In the genomic region with DNA sequence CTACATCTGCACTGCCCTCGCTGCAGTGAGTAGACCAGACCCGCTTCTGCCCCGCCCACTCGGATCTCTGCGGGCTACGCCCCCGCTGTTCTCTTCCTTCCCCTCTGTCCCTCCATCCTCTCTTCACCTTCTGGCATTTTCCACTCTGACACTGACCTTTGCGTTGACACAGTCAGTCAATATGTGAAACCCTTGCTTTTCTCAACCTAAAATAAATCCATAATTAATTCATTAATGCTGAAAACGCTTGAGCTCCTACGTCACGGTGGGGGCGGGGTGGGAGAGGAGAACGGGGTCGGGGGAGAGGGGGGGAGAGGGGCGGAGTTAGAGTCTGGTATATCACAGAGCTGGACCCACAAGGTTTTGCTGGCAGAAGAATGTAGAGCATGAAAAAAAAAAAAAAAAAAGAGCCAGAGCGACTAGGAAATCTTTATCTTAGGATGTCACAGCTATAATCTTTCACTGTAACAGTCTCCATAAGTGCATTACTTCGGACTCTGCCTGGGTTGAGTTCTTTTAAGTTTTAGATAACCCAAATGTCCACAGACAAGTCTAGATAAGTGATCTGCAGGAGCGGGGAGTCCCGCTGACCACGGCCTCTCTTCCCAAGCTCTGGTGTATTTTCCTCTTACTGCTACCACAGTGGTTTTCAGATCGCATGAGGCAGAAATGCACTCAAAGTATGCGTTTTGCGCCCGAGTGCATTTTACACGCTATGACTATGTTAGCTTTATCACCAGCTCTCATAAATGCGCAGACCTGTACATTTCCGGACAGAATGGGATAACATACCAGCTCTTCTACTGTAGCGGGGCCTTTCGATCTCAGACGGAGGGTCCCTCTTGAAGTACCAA, we compare ENCODE assay signal across 8 mouse cellular contexts. TPM values are rescaled to one million over a fixed set of nuclear protein-coding genes. Genes with fewer than 3 reads are reported as not detected.
DNase-seq lines count a peak whose midpoint lies in the region; ATAC-seq and TF ChIP-seq lines count a peak whose summit lies in the region.

No protein-coding gene starts in this region.

- no peaks in the 10 kb centered on the region for H3K36me3 ChIP-seq in forebrain, postnatal 0 days (ENCODE audit: insufficient read depth)
- no peaks in the 10 kb centered on the region; the same call in 1 of the 2 replicates for H3K36me3 ChIP-seq in liver, embryonic 16.5 days (ENCODE audit: control insufficient read depth, insufficient read depth)
- no peaks in the 10 kb centered on the region for H3K36me3 ChIP-seq in stomach, postnatal 0 days (ENCODE audit: control insufficient read depth, insufficient read depth, low read length)

- H3K4me3 ChIP-seq in brown adipose tissue, adult 24 weeks (ENCODE audit: insufficient read depth, low read depth, low read length): peak overlapping the region; percentile 8; the same call in 1 of the 2 replicates
- H3K4me3 ChIP-seq in forebrain, postnatal 0 days (ENCODE audit: low read depth, low read length): peak overlapping the region; percentile 41
- peak overlapping the region; percentile 13; the same call in 1 of the 2 replicates for H3K4me3 ChIP-seq in liver, embryonic 16.5 days (ENCODE audit: low read depth, low read length)
- peak overlapping the region; percentile 25 for H3K4me3 ChIP-seq in stomach, postnatal 0 days (ENCODE audit: low read depth, low read length)

- H3K9ac ChIP-seq in forebrain, postnatal 0 days: peak overlapping the region; percentile 52
- H3K9ac ChIP-seq in liver, embryonic 16.5 days (ENCODE audit: low read depth, low read length): no peak overlapping the region
- no peak overlapping the region for H3K9ac ChIP-seq in stomach, postnatal 0 days (ENCODE audit: low read length)

- peak; percentile 19; the same call in 1 of the 2 replicates for ATAC-seq in forebrain, postnatal 0 days
- ATAC-seq in liver, embryonic 16.5 days (ENCODE audit: low read depth): no peak
- ATAC-seq in stomach, postnatal 0 days (ENCODE audit: low FRiP score, low TSS enrichment): no peak

- no peak overlapping the region for H3K27ac ChIP-seq in brown adipose tissue, adult 24 weeks (replicated peaks; ENCODE audit: low read depth, low read length)
- H3K27ac ChIP-seq in forebrain, postnatal 0 days (ENCODE audit: low read depth, low read length): no peak overlapping the region
- H3K27ac ChIP-seq in liver, embryonic 16.5 days (ENCODE audit: low read length): no peak overlapping the region
- no peak overlapping the region for H3K27ac ChIP-seq in stomach, postnatal 0 days (replicated peaks)

- H3K27me3 ChIP-seq in forebrain, postnatal 0 days (ENCODE audit: insufficient read depth, low read length): no peaks in the 10 kb centered on the region
- peaks cover 39% of the 10 kb centered on the region for H3K27me3 ChIP-seq in liver, embryonic 16.5 days (ENCODE audit: control insufficient read depth, insufficient read depth, low read depth, low read length)
- H3K27me3 ChIP-seq in stomach, postnatal 0 days (ENCODE audit: control insufficient read depth, insufficient read depth, low read length): no peaks in the 10 kb centered on the region

- TF ChIP-seq CTCF in forebrain, postnatal 0 days (IDR thresholded peaks at IDR 0.05; ENCODE audit: low read depth): no peak
- no peak for TF ChIP-seq CTCF in stomach, postnatal 0 days (IDR thresholded peaks at IDR 0.05; ENCODE audit: low read depth)

- peak; percentile 54 to 68 for DNase-seq in kidney, postnatal 4 days
- DNase-seq in kidney, adult 11 months: no peak
- peak; percentile 35 for DNase-seq in forebrain, postnatal 0 days
- no peak for DNase-seq in stomach, postnatal 0 days (ENCODE audit: low spot score)
- no peak for DNase-seq in gastrocnemius, postnatal 4 days (ENCODE audit: low spot score in 2 of 2)
- no peak for DNase-seq in kidney, postnatal 14 days

- peak overlapping the region; percentile 80 for H3K4me2 ChIP-seq in forebrain, postnatal 0 days (ENCODE audit: low read depth)
- H3K4me2 ChIP-seq in liver, embryonic 16.5 days (ENCODE audit: low read depth, low read length): peak overlapping the region; percentile 34
- H3K4me2 ChIP-seq in stomach, postnatal 0 days (replicated peaks; ENCODE audit: low read depth): peak overlapping the region; percentile 51

- 28% methylated on average over 30 of the region's 30 CpGs for WGBS in forebrain, postnatal 0 days
- 21% methylated on average over 30 of the region's 30 CpGs for WGBS in liver, embryonic 16.5 days (ENCODE audit: insufficient replicate concordance)
- WGBS in stomach, postnatal 0 days: 32% methylated on average over 30 of the region's 30 CpGs

- H3K4me1 ChIP-seq in brown adipose tissue, adult 24 weeks (ENCODE audit: control insufficient read depth, insufficient read depth, insufficient read length, low read length): peaks cover 6% of the 10 kb centered on the region; the same call in 1 of the 2 replicates
- peaks cover 11% of the 10 kb centered on the region for H3K4me1 ChIP-seq in forebrain, postnatal 0 days (ENCODE audit: insufficient read depth)
- H3K4me1 ChIP-seq in liver, embryonic 16.5 days (ENCODE audit: control insufficient read depth, low read depth, low read length): peaks cover 13% of the 10 kb centered on the region
- no peaks in the 10 kb centered on the region for H3K4me1 ChIP-seq in stomach, postnatal 0 days (replicated peaks; ENCODE audit: control insufficient read depth, insufficient read depth)

- no peaks in the 10 kb centered on the region for H3K9me3 ChIP-seq in forebrain, postnatal 0 days (ENCODE audit: low read length)
- no peaks in the 10 kb centered on the region for H3K9me3 ChIP-seq in liver, embryonic 16.5 days (replicated peaks; ENCODE audit: control insufficient read depth, low read length)
- no peaks in the 10 kb centered on the region for H3K9me3 ChIP-seq in stomach, postnatal 0 days (ENCODE audit: control insufficient read depth, low read length)

- TF ChIP-seq EP300 in stomach, postnatal 0 days (optimal IDR thresholded peaks at IDR 0.05): no peak

RNA-seq across cellular contexts. Expression of gene Gipc2, which starts 58.7 kb away (rescaled TPM):
- not detected in 2 replicates for polyA plus RNA-seq in brown adipose tissue, adult 24 weeks (2012; ENCODE audit: insufficient read depth, insufficient read length, missing spikeins)
- 12.0 and 13.9 TPM in 2 replicates for total RNA-seq in forebrain, postnatal 0 days (2014; rRNA removed)
- 5.1 and 6.3 TPM in 2 replicates for polyA plus RNA-seq in forebrain, postnatal 0 days (2015; fragmentation: Nextera tagmentation; extraction: Ambion mirVana)
- 17.8 and 19.7 TPM in 2 replicates for polyA plus RNA-seq in liver, embryonic 16.5 days (2015; fragmentation: Nextera tagmentation; extraction: Ambion mirVana)
- polyA plus RNA-seq in stomach, postnatal 0 days (2015; fragmentation: Nextera tagmentation; extraction: Ambion mirVana): 76.1 and 82.5 TPM in 2 replicates
- total RNA-seq in gastrocnemius, postnatal 4 days (2021): 1 to 10 TPM in 1 of 2 experiments, under 1 TPM in 1; 0.86 to 1.4 TPM

Comparison
In these comparisons a context has a peak if more than half of its experiments do, and no peak if none do; other contexts are left out.
1. DNase-seq: peak in kidney, postnatal 4 days (2 of 2) and forebrain, postnatal 0 days (single experiment); none in kidney, adult 11 months (single experiment), stomach, postnatal 0 days (single experiment), gastrocnemius, postnatal 4 days (0 of 2) and kidney, postnatal 14 days (single experiment).
2. Peak in every context shown above with its lines, with median percentiles within 50 percentile points of each other: H3K4me3 ChIP-seq and H3K4me2 ChIP-seq.